Mouse (Mus musculus): Measurements from ENCODE around the gene Epm2a. TPM values are rescaled to one million over a fixed set of nuclear protein-coding genes. Genes with fewer than 3 reads are reported as not detected.

The Epm2a gene
- total and polyA plus RNA-seq, 3 experiments = 0.25 to 0.31 TPM; not detected in 1

- TF ChIP-seq MXI1 (IDR thresholded peaks at IDR 0.05; ENCODE audit: low read depth, low read length) (no peak), ELF1 (IDR thresholded peaks at IDR 0.05; ENCODE audit: low read depth, low read length) (no peak), KAT2A (conservative IDR thresholded peaks at IDR 0.05; ENCODE audit: low read depth, low read length) (no peak), MYB (IDR thresholded peaks at IDR 0.05; ENCODE audit: low read depth, low read length) (no peak), ZMIZ1 (IDR thresholded peaks at IDR 0.05; ENCODE audit: low read depth, low read length) (no peak), GATA1 (IDR thresholded peaks at IDR 0.05; ENCODE audit: low read depth, low read length) (no peak), POLR2AphosphoS2 (IDR thresholded peaks at IDR 0.05; ENCODE audit: low read length) (no peak)
- H3K4me1 ChIP-seq (ENCODE audit: control insufficient read depth in 1 of 2, insufficient read depth in 2 of 2, low read length in 2 of 2) = no peaks in the 10 kb centered on the region
- no peaks in the 10 kb centered on the region for H3K36me3 ChIP-seq (ENCODE audit: control insufficient read depth in 1 of 2, insufficient read depth in 2 of 2, low read length in 2 of 2)
- H3K4me3 ChIP-seq (ENCODE audit: control insufficient read depth in 1 of 2, insufficient read depth in 1 of 2, low read depth in 2 of 2, low read length in 2 of 2) = no peak overlapping the region
- no peaks in the 10 kb centered on the region for H3K9me3 ChIP-seq (replicated peaks; ENCODE audit: insufficient read depth, low read length)
- no peak for DNase-seq (ENCODE audit: low read depth, low spot score)
- H3K27ac ChIP-seq (ENCODE audit: control insufficient read depth, low read depth, low read length) = no peak overlapping the region
- no peaks in the 10 kb centered on the region for H3K79me2 ChIP-seq (ENCODE audit: control insufficient read depth, insufficient read depth, low read length, poor library complexity)
- H3K9ac ChIP-seq (ENCODE audit: control insufficient read depth, low read depth, low read length, poor library complexity, severe bottlenecking) = no peak overlapping the region
- no peaks in the 10 kb centered on the region; a peak in 1 of 4 replicates for H3K27me3 ChIP-seq (ENCODE audit: control insufficient read depth in 1 of 2, insufficient read depth in 2 of 2, low read length in 2 of 2)
Observed at GRCm38 (mm10) chr10:11362896-11363487, 19.8 kb downstream of the Epm2a start.

GRCm38 (mm10) chr10:11381302-11381701 is 38.1 kb downstream of the Epm2a start:
- no peak for DNase-seq (ENCODE audit: low read depth, low spot score)
- Histone ChIP-seq H3K9me3 (replicated peaks; ENCODE audit: insufficient read depth, low read length) (no peaks in the 10 kb centered on the region), H3K4me1 (ENCODE audit: control insufficient read depth in 1 of 2, insufficient read depth in 2 of 2, low read length in 2 of 2) (no peaks in the 10 kb centered on the region), H3K27ac (ENCODE audit: control insufficient read depth, low read depth, low read length) (no peak overlapping the region), H3K79me2 (ENCODE audit: control insufficient read depth, insufficient read depth, low read length, poor library complexity) (no peaks in the 10 kb centered on the region), H3K9ac (ENCODE audit: control insufficient read depth, low read depth, low read length, poor library complexity, severe bottlenecking) (no peak overlapping the region), H3K27me3 (ENCODE audit: control insufficient read depth in 1 of 2, insufficient read depth in 2 of 2, low read length in 2 of 2) (peaks cover 0 to 1% of the 10 kb centered on the region in 2 experiments; a peak in 2 of 4 replicates), H3K4me3 (ENCODE audit: control insufficient read depth in 1 of 2, insufficient read depth in 1 of 2, low read depth in 2 of 2, low read length in 2 of 2) (no peak overlapping the region), H3K36me3 (ENCODE audit: control insufficient read depth in 1 of 2, insufficient read depth in 2 of 2, low read length in 2 of 2) (no peaks in the 10 kb centered on the region)
- TF ChIP-seq POLR2AphosphoS5 (IDR thresholded peaks at IDR 0.05; ENCODE audit: borderline replicate concordance, low read depth, low read length) (no peak), NELFE (IDR thresholded peaks at IDR 0.05; ENCODE audit: low read depth, low read length) (no peak), CTCF (IDR thresholded peaks at IDR 0.05 in 2 of 3, conservative IDR thresholded peaks at IDR 0.05 in 1 of 3; ENCODE audit: control insufficient read depth in 1 of 3, insufficient read depth in 1 of 3, low read depth in 2 of 3, low read length in 3 of 3, poor library complexity in 1 of 3, severe bottlenecking in 1 of 3) (no peak), TBP (IDR thresholded peaks at IDR 0.05; ENCODE audit: low read depth, low read length) (no peak), KAT2A (conservative IDR thresholded peaks at IDR 0.05; ENCODE audit: low read depth, low read length) (no peak), MYC (IDR thresholded peaks at IDR 0.05; ENCODE audit: low read depth, low read length) (no peak), MAZ (IDR thresholded peaks at IDR 0.05; ENCODE audit: low read depth, low read length) (no peak), MXI1 (IDR thresholded peaks at IDR 0.05; ENCODE audit: low read depth, low read length) (no peak), ELF1 (IDR thresholded peaks at IDR 0.05; ENCODE audit: low read depth, low read length) (no peak), TCF12 (IDR thresholded peaks at IDR 0.05; ENCODE audit: low read depth, low read length) (no peak), UBTF (IDR thresholded peaks at IDR 0.05; ENCODE audit: borderline replicate concordance, insufficient read depth, low read depth, low read length) (no peak), TAL1 (IDR thresholded peaks at IDR 0.05; ENCODE audit: low read length) (no peak)
